Mouse (Mus musculus): ENCODE measurements around the gene C9. TPM values are rescaled to one million over a fixed set of nuclear protein-coding genes. Genes with fewer than 3 reads are reported as not detected.

Gene C9
- polyA plus RNA-seq, 2 experiments from 2014 or later, result not detected

DNA sequence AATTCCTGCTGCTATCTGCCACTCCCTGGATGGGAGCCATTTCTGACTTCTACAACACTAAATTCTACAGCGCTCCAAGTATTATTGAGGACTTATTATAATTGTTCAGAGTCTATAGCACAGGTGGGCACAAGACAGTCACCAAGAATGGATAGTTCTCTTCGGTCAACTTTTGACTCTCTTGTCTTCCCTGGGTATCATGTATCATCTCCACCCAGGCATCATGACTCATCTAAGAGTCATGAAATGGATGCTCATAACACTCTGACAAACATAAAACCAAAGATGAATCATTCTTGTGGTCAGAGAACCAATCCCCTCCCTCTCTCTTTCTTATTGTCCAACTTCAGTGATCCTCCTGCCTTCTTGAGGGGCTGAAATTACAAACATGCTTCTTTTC is 47.3 kb downstream of the C9 start:
- no peak for ATAC-seq

DNA sequence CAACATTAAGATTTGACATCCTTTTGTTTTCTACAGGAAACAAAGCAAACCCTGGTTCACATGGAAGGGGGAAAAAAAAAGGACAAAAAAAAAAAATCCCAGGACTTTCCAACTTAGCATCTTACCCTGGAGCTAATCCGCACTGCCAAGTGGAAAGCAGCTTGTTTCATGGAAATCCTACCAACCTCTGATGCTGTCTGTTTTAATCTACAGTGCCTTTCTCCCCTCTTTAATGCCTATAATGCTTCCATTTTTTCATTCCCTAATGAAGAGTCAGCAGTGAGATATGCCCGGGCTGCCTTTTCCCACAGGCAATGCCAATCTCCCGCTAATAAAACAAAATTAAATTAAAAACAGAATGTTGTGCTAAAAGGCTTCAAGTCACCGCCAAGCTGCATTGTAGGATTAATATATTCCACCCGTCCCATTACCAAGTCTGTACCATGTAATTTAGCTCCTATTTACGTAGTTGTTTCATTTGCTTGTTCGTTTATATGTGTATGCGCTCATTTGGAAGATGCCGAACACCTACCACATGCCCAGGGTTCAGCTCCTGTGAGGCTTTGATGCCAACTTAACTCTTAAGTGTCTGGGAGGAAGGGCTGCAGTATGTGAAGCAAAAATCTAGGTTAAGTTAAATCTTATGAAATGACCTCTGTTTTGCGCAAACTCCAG is 53.4 kb downstream of the C9 start:
- ATAC-seq, result no peak

DNA sequence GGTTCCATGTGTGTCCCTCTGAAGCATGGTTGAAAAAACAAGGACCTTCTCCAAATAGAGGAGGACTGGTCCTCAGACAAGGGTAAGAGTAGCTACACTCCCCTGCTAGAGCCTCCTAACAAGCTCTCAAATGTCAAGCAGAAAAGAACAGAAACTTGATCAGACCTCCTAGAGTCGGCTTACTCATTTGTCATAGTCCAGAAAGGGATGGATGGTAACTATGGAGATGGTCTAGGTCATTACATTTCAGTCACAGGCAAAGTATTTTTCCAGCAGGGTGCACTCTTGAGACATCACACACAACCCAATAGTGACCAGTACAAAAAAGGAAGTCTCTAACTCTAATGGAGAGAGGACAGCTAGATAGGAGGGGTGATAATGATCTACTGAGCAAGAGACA is 55.7 kb downstream of the C9 start:
- peak; percentile 40 for ATAC-seq

DNA sequence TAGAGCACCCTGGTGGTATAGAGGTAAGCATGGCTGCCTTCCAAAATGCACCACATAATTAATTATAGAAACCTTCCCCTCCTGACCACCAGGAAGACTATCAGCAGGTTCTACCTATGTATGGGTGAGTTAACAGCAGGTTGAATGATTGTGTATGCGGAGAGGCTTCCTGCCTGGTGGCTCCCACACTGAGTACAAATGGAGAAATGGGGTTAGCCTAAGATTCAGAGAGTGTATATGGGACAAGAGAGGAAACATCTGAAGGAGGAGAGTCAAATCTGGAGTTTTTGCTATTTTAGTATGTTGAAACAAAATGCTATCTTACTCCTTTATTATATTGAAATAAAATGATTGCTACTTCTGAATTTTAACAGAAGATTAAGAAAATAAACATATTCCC is 72.4 kb downstream of the C9 start:
- ATAC-seq, result no peak

DNA sequence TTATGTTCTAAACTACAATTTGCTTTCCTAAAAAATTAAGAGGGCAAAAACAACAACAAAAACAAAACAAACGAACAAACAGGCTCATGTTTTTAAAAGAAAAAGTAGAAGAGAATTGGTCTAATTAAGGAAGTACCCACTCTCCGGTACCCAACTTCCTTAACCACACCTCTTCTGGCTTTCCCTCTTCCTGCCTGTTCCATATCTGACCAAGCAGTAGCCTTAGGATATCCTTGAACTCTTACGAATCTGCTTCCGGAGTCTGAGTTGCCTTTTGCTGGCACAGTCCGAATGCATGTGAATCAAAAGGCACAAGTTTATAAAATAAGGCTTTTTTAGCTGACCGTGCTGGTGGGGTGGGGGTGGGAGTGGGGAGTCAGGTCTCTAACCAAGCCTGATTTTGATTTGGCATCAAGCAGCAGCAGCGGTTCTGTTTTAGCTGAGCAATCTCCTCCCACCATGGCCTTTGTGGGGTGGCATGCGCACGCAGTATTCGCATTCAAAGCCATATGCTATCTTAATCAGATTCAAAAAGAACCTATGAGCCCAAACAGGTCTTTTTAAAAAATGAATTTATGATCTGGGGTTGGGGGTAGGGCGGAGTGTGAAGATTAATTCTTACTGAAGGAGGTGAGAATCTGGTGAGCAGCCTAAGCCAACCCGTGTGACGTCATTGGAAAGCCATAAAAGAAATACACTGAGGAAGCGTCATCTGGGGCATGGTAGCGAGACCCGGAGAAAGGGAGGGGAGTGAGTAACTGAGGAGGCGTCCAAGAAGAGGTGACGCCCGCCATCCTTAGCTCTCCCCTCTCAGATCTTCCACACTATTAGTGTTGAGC is 74.5 kb downstream of the C9 start:
- peak; percentile 65 for ATAC-seq

DNA sequence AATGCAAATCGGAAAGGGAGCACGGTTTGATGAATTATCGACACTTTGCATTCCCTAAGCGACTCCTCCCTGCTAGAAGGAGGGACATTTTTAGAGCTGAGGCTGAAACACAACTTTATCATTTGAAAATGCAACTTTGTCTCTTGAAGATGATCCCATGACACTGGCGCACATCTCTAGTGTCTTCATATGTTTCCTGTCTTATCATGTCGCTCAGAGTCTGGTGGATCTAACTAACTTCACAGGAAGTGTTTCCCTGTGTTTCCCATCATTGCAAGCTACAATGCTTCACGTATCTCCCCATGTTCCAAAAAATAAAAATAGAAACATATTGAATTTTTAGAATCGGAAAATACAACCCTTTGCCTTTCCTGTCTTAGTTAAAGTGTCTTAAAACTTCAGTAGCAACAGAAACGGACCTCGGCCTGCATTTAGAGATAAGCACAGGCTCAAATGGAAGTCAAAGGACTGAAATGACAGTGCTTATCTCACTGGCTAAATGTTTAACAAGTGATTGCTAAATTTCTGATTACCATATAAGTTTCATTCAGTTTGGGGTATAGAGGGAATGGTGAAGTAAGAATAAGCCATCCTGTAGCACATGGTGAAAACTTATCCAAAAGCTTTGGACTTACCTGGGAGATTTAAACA is 75.5 kb downstream of the C9 start:
- ATAC-seq, result no peak

DNA sequence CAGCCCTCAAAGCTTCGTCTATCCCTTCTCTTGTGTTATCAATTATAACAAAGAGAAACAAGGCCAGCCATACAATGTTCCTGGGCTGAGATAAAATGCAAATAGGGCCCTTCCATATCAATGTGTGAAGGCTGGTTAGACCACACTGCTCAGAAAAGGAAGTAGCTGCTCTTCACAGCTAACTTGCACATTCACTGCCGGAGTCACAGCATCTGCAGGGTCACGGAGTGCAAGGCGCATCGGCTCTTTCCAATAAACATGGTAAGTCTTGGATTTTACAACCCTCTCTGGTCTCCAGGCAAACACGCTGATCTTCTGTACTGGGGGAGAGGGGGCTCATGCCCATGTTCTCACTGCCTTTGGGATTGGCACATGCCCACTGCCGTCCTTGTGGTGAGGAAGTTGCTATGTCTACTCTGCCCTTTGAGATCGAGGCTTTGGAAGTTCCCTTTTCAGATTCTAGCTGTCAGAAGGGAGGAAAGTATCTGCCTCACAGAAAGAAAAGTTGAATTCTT is 77.6 kb downstream of the C9 start, which contains the start of gene Fyb:
Gene Fyb, plus strand, starts transcription at position 201 of the 515 bp plus-strand sequence.
- ATAC-seq, result peak; percentile 45

DNA sequence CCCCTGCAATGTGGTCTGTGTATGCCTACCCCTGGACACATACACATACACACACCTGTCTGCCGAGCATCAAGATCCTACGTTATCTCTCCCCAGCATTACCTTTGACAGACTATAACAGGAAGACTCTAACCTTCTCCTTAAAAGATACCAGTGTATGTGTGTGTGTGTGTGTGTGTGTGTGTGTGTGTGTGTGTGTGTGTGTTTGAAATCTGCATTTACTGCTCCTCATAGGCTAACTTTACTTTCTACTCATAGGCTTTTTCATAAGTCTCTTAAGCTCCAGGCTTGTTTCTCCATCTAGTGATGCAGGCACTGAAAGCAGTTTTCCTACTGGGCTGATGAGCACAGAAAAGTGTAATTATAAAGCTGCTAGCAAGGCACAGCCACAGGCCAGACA is 79.7 kb downstream of the C9 start:
- no peak for ATAC-seq

DNA sequence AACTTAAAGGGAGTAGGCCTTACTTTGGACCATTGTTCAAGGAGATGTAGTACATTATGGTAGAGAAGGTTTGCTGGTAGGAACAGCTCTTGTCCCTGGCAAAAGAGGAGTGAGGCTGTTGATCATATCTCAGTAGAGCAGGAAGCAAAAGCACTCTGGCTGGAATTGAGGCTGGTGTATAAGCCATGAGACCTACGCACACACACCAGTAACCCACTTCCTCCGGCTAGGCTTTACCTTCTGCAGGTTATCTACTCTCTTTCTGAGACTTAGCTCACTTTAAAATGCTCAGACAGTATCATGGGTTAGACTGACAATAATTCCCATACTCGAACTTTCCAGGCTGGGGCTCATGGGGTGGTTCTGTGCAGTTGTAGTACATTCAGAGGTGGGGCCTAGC is 80.3 kb downstream of the C9 start:
- ATAC-seq, result peak; percentile 76

DNA sequence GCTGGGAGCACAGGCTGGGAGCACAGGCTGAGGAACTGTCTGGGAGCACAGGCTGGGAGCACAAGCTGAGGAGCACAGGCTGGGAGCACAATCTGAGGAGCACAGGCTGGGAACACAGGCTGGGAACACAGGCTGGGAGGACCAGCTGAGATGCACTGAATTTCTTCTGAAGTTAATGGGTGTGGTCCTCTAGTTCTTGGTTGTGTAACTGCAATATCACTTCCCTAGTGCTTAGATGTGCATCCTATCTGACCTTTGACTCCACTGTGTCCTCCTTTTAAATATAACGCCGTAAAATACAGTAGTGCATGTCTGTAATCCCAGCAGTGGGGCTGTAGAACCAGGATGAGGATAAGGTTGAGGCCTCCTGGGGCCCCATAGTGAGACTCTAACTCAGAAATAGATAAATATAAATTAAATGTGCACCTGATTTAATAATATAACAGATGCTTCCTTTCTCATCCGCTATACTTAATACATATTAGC is 88.8 kb downstream of the C9 start:
- no peak for ATAC-seq

DNA sequence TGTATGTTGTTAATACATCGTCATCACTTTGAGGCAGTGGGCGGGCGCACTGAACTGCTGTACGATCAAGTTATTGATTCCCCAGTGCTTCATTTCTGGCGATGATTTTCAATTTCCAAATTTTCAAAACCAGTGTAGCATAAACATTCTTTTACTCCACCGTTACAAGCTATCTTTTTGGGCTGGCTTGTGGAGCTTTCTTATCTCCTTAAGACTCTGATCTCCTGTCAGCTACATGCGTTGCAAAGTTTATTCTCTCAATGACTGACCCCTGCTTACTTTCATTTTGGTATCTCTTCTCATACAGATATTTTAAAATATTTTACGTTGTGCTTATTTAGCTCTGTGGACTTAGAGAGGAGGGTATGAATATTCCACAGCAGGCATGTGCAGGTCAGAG is 89.5 kb downstream of the C9 start:
- ATAC-seq, result no peak

DNA sequence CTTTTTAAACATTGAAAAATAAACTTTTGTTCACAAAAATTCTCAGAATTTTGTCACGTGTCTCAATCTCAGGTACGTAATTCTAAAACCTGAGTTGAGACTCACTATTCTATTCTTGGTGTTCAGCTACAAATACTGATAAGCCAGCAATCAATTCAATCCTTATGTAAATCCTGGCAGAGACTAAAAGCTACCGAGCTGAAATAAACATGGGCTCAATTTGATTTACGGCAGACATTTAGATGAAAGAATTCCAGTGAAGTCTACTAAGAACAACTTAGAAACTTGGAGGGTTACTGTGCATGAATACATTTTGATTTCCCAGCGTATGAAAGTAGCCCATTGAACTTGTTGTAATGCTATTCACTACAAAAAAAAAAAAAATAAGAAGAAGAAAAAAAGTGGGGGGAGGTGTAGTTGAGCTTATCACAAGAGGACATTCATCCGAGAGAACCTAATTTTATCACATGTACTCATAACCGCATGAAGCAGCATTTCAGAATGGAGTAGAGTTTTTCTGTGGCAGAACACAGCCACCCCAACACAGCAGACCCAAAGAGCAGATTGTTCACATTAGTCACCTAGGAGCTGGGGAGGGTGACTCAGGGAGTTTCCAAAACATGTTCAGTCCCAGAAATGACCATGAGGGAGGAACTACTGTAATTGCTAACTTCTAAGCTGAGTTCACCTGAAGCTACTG is 94.7 kb downstream of the C9 start:
- ATAC-seq, result peak; percentile 23

Other genes starting within 250 kb of the C9 start
- under 1 TPM in 1 of 2 experiments, not detected in 1; 0.12 TPM for gene Dab2, start 145.5 kb upstream of the C9 start, polyA plus RNA-seq (2017; shearing (Covaris generic))
- 100 to 1,000 TPM; 556 to 650 TPM for gene Fyb, start 77.5 kb downstream of the C9 start, polyA plus RNA-seq (2017; shearing (Covaris generic))

All from activated CD4-positive, CD25-positive, alpha-beta regulatory T cell, adult 4 months (primary cell).